Mouse (Mus musculus): ENCODE results near the gene Rnf135.

- TF ChIP-seq CTCF (IDR thresholded peaks at IDR 0.05; ENCODE audit: control insufficient read depth, insufficient read depth, low read length) (no peak), POLR2A (IDR thresholded peaks at IDR 0.05; ENCODE audit: borderline replicate concordance, control insufficient read depth, low read depth, low read length) (no peak)
Observed at GRCm38 (mm10) chr11:80148313-80148712, 35.3 kb upstream of the Rnf135 start.

All from bone marrow, adult 2 months (tissue).